Mouse (Mus musculus) forebrain, embryonic 10.5 days (tissue): ENCODE measurements around the gene Hnrnph3. TPM values are rescaled to one million over a fixed set of nuclear protein-coding genes. Genes with fewer than 3 reads are reported as not detected.

Source experiments
- DNase-seq: peaks from one replicate; pipeline ENCODE4 v3.0.0-alpha.2; 2017; ENCODE audit warnings: low spot score; ENCODE audit errors: extremely low spot score
- H3K27ac ChIP-seq: fragments of 300-500 bp; sonication (generic); 2 replicates; pipeline ENCODE4 v1.5.1; 2016; ENCODE audit warnings: mild to moderate bottlenecking
- H3K27me3 ChIP-seq: fragments of 300-500 bp; sonication (generic); 2 replicates; pipeline ENCODE4 v1.6.1; 2016; ENCODE audit warnings: mild to moderate bottlenecking; ENCODE audit not compliant: poor library complexity, severe bottlenecking
- H3K36me3 ChIP-seq: fragments of 300-500 bp; sonication (generic); replicated peaks from 2 replicates; pipeline ENCODE4 v1.6.1; 2016; ENCODE audit warnings: mild to moderate bottlenecking, moderate library complexity
- H3K4me1 ChIP-seq: fragments of 300-500 bp; sonication (generic); 2 replicates; pipeline ENCODE4 v1.6.1; 2016
- H3K4me3 ChIP-seq: fragments of 300-500 bp; sonication (generic); 2 replicates; pipeline ENCODE4 v1.5.1; 2016; ENCODE audit warnings: mild to moderate bottlenecking, moderate library complexity
- H3K9me3 ChIP-seq: fragments of 300-500 bp; sonication (generic); 2 replicates; pipeline ENCODE4 v1.6.1; 2016; ENCODE audit warnings: mild to moderate bottlenecking, moderate library complexity
- WGBS: fragments of 180-500 bp; shearing (Covaris S2); methylation state at CpG from one replicate; pipeline ENCODE4 v1.1.7; 2016; 5-methylcytosine and 5-hydroxymethylcytosine counted together
- polyA plus RNA-seq: library from polyadenylated mRNA; unstranded; fragments of >200 nt; fragmentation: Nextera tagmentation; extraction: Ambion mirVana; gene quantifications from 2 replicates; pipeline ENCODE4 v1.2.1, GENCODE M21; 2016

Hnrnph3 gene
- polyA plus RNA-seq, 1 experiment from 2014 or later = 221 TPM

GRCm38 (mm10) chr10:63026156-63026794 lies 2.3 kb upstream of the Hnrnph3 start:
- Histone ChIP-seq H3K27ac (peak overlapping the region; percentile 100), H3K36me3 (0 out of 2 replicates have a peak, but pooled peaks cover under 1% of the 10 kb centered on the region), H3K4me1 (peaks cover 56% of the 10 kb centered on the region), H3K4me3 (peak overlapping the region; percentile 97), H3K9me3 (no peaks in the 10 kb centered on the region), H3K27me3 (no peaks in the 10 kb centered on the region)
- WGBS = 9% methylated on average over 8 of the region's 8 CpGs
- peak; percentile 72 for DNase-seq

GRCm38 (mm10) chr10:63025491-63026011 lies 1.5 kb upstream of the Hnrnph3 start:
- Histone ChIP-seq H3K36me3 (0 out of 2 replicates have a peak, but pooled peaks cover 2% of the 10 kb centered on the region), H3K27ac (peak overlapping the region; percentile 100), H3K27me3 (no peaks in the 10 kb centered on the region), H3K4me1 (peaks cover 63% of the 10 kb centered on the region), H3K4me3 (peak overlapping the region; percentile 97), H3K9me3 (no peaks in the 10 kb centered on the region)
- peak; percentile 76 for DNase-seq
- WGBS = 16% methylated on average over 6 of the region's 6 CpGs

GRCm38 (mm10) chr10:63025016-63025415 lies 999 bp upstream of the Hnrnph3 start:
- Histone ChIP-seq H3K36me3 (0 out of 2 replicates have a peak, but pooled peaks cover 2% of the 10 kb centered on the region), H3K27ac (peak overlapping the region; percentile 100), H3K4me1 (peaks cover 67% of the 10 kb centered on the region), H3K4me3 (peak overlapping the region; percentile 97), H3K27me3 (no peaks in the 10 kb centered on the region), H3K9me3 (no peaks in the 10 kb centered on the region)
- WGBS = 16% methylated on average over 2 of the region's 2 CpGs
- DNase-seq = no peak

GRCm38 (mm10) chr10:63024580-63024910 lies 528 bp upstream of the Hnrnph3 start:
- under 1% methylated on average over 8 of the region's 8 CpGs for WGBS
- Histone ChIP-seq H3K27ac (peak overlapping the region; percentile 100), H3K4me1 (peaks cover 69% of the 10 kb centered on the region), H3K36me3 (0 out of 2 replicates have a peak, but pooled peaks cover 2% of the 10 kb centered on the region), H3K4me3 (peak overlapping the region; percentile 97), H3K27me3 (no peaks in the 10 kb centered on the region), H3K9me3 (no peaks in the 10 kb centered on the region)
- DNase-seq = peak; percentile 71

GRCm38 (mm10) chr10:63023121-63023748 lies 782 bp downstream of the Hnrnph3 start:
- Histone ChIP-seq H3K36me3 (peaks cover 14% of the 10 kb centered on the region; the same call in 1 of the 2 replicates), H3K27ac (peak overlapping the region; percentile 100), H3K27me3 (no peaks in the 10 kb centered on the region), H3K4me3 (peak overlapping the region; percentile 97), H3K4me1 (peaks cover 61% of the 10 kb centered on the region), H3K9me3 (no peaks in the 10 kb centered on the region)
- peak; percentile 74 for DNase-seq
- under 1% methylated on average over 65 of the region's 68 CpGs for WGBS

GRCm38 (mm10) chr10:63022541-63023120 lies 1.4 kb downstream of the Hnrnph3 start:
- peak overlapping the region; percentile 97 for H3K4me3 ChIP-seq
- peak; percentile 27 for DNase-seq
- H3K27me3 ChIP-seq = no peaks in the 10 kb centered on the region
- peak overlapping the region; percentile 100 for H3K27ac ChIP-seq
- H3K36me3 ChIP-seq = peaks cover 20% of the 10 kb centered on the region
- H3K9me3 ChIP-seq = no peaks in the 10 kb centered on the region
- H3K4me1 ChIP-seq = peaks cover 55% of the 10 kb centered on the region
- WGBS = under 1% methylated on average over 27 of the region's 27 CpGs

- 59% methylated on average over 4 of the region's 4 CpGs for WGBS
- peak overlapping the region; percentile 97 for H3K4me3 ChIP-seq
- H3K27me3 ChIP-seq = no peaks in the 10 kb centered on the region
- H3K36me3 ChIP-seq = peaks cover 29% of the 10 kb centered on the region
- peak overlapping the region; percentile 100; the same call in 1 of the 2 replicates for H3K27ac ChIP-seq
- DNase-seq = no peak
- peaks cover 46% of the 10 kb centered on the region for H3K4me1 ChIP-seq
- no peaks in the 10 kb centered on the region for H3K9me3 ChIP-seq
Measured at GRCm38 (mm10) chr10:63021702-63022101, 2.3 kb downstream of the Hnrnph3 start.

- no peak for DNase-seq
- WGBS = 96% methylated on average over 6 of the region's 6 CpGs
- Histone ChIP-seq H3K4me1 (peaks cover 25% of the 10 kb centered on the region), H3K27ac (no peak overlapping the region), H3K36me3 (peaks cover 53% of the 10 kb centered on the region), H3K4me3 (no peak overlapping the region), H3K9me3 (no peaks in the 10 kb centered on the region), H3K27me3 (no peaks in the 10 kb centered on the region)
Measured at GRCm38 (mm10) chr10:63019304-63019703, 4.7 kb downstream of the Hnrnph3 start.

- DNase-seq = no peak
- 88% methylated on average over 9 of the region's 9 CpGs for WGBS
- H3K36me3 ChIP-seq = peaks cover 97% of the 10 kb centered on the region
Measured at GRCm38 (mm10) chr10:63014168-63014567, 9.8 kb downstream of the Hnrnph3 start.

GRCm38 (mm10) chr10:63013476-63013875 lies 10.5 kb downstream of the Hnrnph3 start:
- peaks cover 97% of the 10 kb centered on the region for H3K36me3 ChIP-seq
- DNase-seq = no peak
- 77% methylated on average over 3 of the region's 3 CpGs for WGBS

More at GRCm38 (mm10) chr10:63014168-63014567, 9.8 kb downstream of the Hnrnph3 start:
- no peak overlapping the region for H3K27ac ChIP-seq
- no peaks in the 10 kb centered on the region for H3K27me3 ChIP-seq
- no peaks in the 10 kb centered on the region for H3K9me3 ChIP-seq
- no peak overlapping the region for H3K4me3 ChIP-seq
- no peaks in the 10 kb centered on the region for H3K4me1 ChIP-seq

GRCm38 (mm10) chr10:63011556-63011955 lies 12.5 kb downstream of the Hnrnph3 start:
- H3K27me3 ChIP-seq = no peaks in the 10 kb centered on the region
- H3K4me1 ChIP-seq = no peaks in the 10 kb centered on the region
- no peak overlapping the region for H3K4me3 ChIP-seq
- peaks cover 98% of the 10 kb centered on the region for H3K36me3 ChIP-seq
- DNase-seq = no peak
- no peak overlapping the region for H3K27ac ChIP-seq
- WGBS = 91% methylated on average over 6 of the region's 6 CpGs
- no peaks in the 10 kb centered on the region for H3K9me3 ChIP-seq

More at GRCm38 (mm10) chr10:63013476-63013875, 10.5 kb downstream of the Hnrnph3 start:
- Histone ChIP-seq H3K9me3 (no peaks in the 10 kb centered on the region), H3K27ac (no peak overlapping the region), H3K4me3 (no peak overlapping the region), H3K27me3 (no peaks in the 10 kb centered on the region), H3K4me1 (no peaks in the 10 kb centered on the region)

- 87% methylated on average over 4 of the region's 4 CpGs for WGBS
- H3K36me3 ChIP-seq = peaks cover 98% of the 10 kb centered on the region
- H3K4me3 ChIP-seq = no peak overlapping the region
- no peak for DNase-seq
- no peaks in the 10 kb centered on the region for H3K9me3 ChIP-seq
- no peaks in the 10 kb centered on the region for H3K27me3 ChIP-seq
- H3K4me1 ChIP-seq = no peaks in the 10 kb centered on the region
- H3K27ac ChIP-seq = no peak overlapping the region
Measured at GRCm38 (mm10) chr10:63010268-63010667, 13.7 kb downstream of the Hnrnph3 start.

GRCm38 (mm10) chr10:63008193-63008592 lies 15.8 kb downstream of the Hnrnph3 start:
- H3K36me3 ChIP-seq = peaks cover 100% of the 10 kb centered on the region
- H3K9me3 ChIP-seq = no peaks in the 10 kb centered on the region
- H3K27ac ChIP-seq = no peak overlapping the region
- WGBS = 84% methylated on average over 3 of the region's 3 CpGs
- H3K4me1 ChIP-seq = no peaks in the 10 kb centered on the region
- H3K27me3 ChIP-seq = no peaks in the 10 kb centered on the region
- DNase-seq = no peak
- no peak overlapping the region for H3K4me3 ChIP-seq
